Mouse (Mus musculus): ENCODE measurements around the gene B4galt5. TPM values are rescaled to one million over a fixed set of nuclear protein-coding genes. Genes with fewer than 3 reads are reported as not detected.

B4galt5 gene
- polyA plus RNA-seq, 1 experiment from 2014 or later, result 58.7 TPM

GRCm38 (mm10) chr2:167261106-167261505 lies 87.9 kb downstream of the B4galt5 start:
- ATAC-seq (no peak), DNase-seq (ENCODE audit: low read depth, low spot score) (no peak)
- in situ Hi-C loops (cut with MboI; ENCODE audit: low pct_unique_long_range_greater_than_20kb), result no loop called here
- CTCF ChIA-PET, result interaction anchor here (2.2 to 5.1 kb wide), 2 partner anchors 18 to 39 kb away, joined by 9 to 23 read pairs; no protein-coding TSS in a partner anchor
- POLR2A ChIA-PET, result no interaction called here
- TF ChIP-seq CTCF (IDR thresholded peaks at IDR 0.05), result no peak
- H3K27me3 ChIP-seq, result no peaks in the 10 kb centered on the region

- POLR2A ChIA-PET, result no interaction called here
These were observed 91.2 kb downstream of the B4galt5 start for GRCm38 (mm10) chr2:167257790-167258189.

GRCm38 (mm10) chr2:167254808-167255207 lies 94.2 kb downstream of the B4galt5 start:
- in situ Hi-C loops (cut with MboI; ENCODE audit: low pct_unique_long_range_greater_than_20kb), result no loop called here
- TF ChIP-seq CTCF (IDR thresholded peaks at IDR 0.05), result no peak
- no peak for ATAC-seq
- ChIA-PET POLR2A (no interaction called here), CTCF (no interaction called here)
- DNase-seq (ENCODE audit: low read depth, low spot score), result no peak
- H3K27me3 ChIP-seq, result no peaks in the 10 kb centered on the region

More at GRCm38 (mm10) chr2:167257790-167258189, 91.2 kb downstream of the B4galt5 start:
- in situ Hi-C loops (cut with MboI; ENCODE audit: low pct_unique_long_range_greater_than_20kb), result no loop called here
- H3K27me3 ChIP-seq, result no peaks in the 10 kb centered on the region
- ATAC-seq (no peak), DNase-seq (ENCODE audit: low read depth, low spot score) (no peak)
- CTCF ChIA-PET, result interaction anchor here (1.0 kb wide), 1 partner anchor 10 kb away, joined by 3 read pairs; no protein-coding TSS in a partner anchor
- no peak for TF ChIP-seq CTCF (IDR thresholded peaks at IDR 0.05)

- DNase-seq (ENCODE audit: low read depth, low spot score) (no peak), ATAC-seq (no peak)
- TF ChIP-seq CTCF (IDR thresholded peaks at IDR 0.05), result no peak
- in situ Hi-C loops (cut with MboI; ENCODE audit: low pct_unique_long_range_greater_than_20kb), result no loop called here
- CTCF ChIA-PET, result no interaction called here
- POLR2A ChIA-PET, result no interaction called here
- no peaks in the 10 kb centered on the region for H3K27me3 ChIP-seq
These were observed 94.8 kb downstream of the B4galt5 start for GRCm38 (mm10) chr2:167254185-167254584.

- no peak for TF ChIP-seq CTCF (IDR thresholded peaks at IDR 0.05)
- POLR2A ChIA-PET, result no interaction called here
- H3K27me3 ChIP-seq, result no peaks in the 10 kb centered on the region
- no peak for ATAC-seq
- CTCF ChIA-PET, result no interaction called here
- DNase-seq (ENCODE audit: low read depth, low spot score), result no peak
- in situ Hi-C loops (cut with MboI; ENCODE audit: low pct_unique_long_range_greater_than_20kb), result no loop called here
These were observed 95.5 kb downstream of the B4galt5 start for GRCm38 (mm10) chr2:167253476-167253875.

- ATAC-seq, result no peak
- TF ChIP-seq CTCF (IDR thresholded peaks at IDR 0.05), result no peak
- DNase-seq (ENCODE audit: low read depth, low spot score), result no peak
- CTCF ChIA-PET, result no interaction called here
- in situ Hi-C loops (cut with MboI; ENCODE audit: low pct_unique_long_range_greater_than_20kb), result no loop called here
- no peaks in the 10 kb centered on the region for H3K27me3 ChIP-seq
- POLR2A ChIA-PET, result no interaction called here
These were observed 96.8 kb downstream of the B4galt5 start for GRCm38 (mm10) chr2:167252057-167252687.

GRCm38 (mm10) chr2:167250736-167251337 lies 98.1 kb downstream of the B4galt5 start:
- no peak for TF ChIP-seq CTCF (IDR thresholded peaks at IDR 0.05)
- ChIA-PET CTCF (no interaction called here), POLR2A (no interaction called here)
- DNase-seq (ENCODE audit: low read depth, low spot score), result no peak
- no peaks in the 10 kb centered on the region for H3K27me3 ChIP-seq
- ATAC-seq, result no peak
- in situ Hi-C loops (cut with MboI; ENCODE audit: low pct_unique_long_range_greater_than_20kb), result no loop called here

GRCm38 (mm10) chr2:167250003-167250735 lies 98.8 kb downstream of the B4galt5 start:
- no peak for ATAC-seq
- no peaks in the 10 kb centered on the region for H3K27me3 ChIP-seq
- CTCF ChIA-PET, result no interaction called here

GRCm38 (mm10) chr2:167249591-167249990 lies 99.4 kb downstream of the B4galt5 start:
- no peak for ATAC-seq
- POLR2A ChIA-PET, result no interaction called here
- DNase-seq (ENCODE audit: low read depth, low spot score), result no peak
- in situ Hi-C loops (cut with MboI; ENCODE audit: low pct_unique_long_range_greater_than_20kb), result no loop called here
- TF ChIP-seq CTCF (IDR thresholded peaks at IDR 0.05), result no peak
- CTCF ChIA-PET, result no interaction called here
- H3K27me3 ChIP-seq, result no peaks in the 10 kb centered on the region

More at GRCm38 (mm10) chr2:167250003-167250735, 98.8 kb downstream of the B4galt5 start:
- in situ Hi-C loops (cut with MboI; ENCODE audit: low pct_unique_long_range_greater_than_20kb), result no loop called here
- no peak for DNase-seq (ENCODE audit: low read depth, low spot score)
- POLR2A ChIA-PET, result no interaction called here
- TF ChIP-seq CTCF (IDR thresholded peaks at IDR 0.05), result no peak

Other genes with a start within 250 kb of the B4galt5 start
- gene Kcnb1, start 159.0 kb downstream of the B4galt5 start, polyA plus RNA-seq (2021), result 1.5 TPM
- gene Ptgis, start 108.6 kb downstream of the B4galt5 start, polyA plus RNA-seq (2021), result 0.13 TPM
- 23.6 TPM for gene Slc9a8, start 72.5 kb upstream of the B4galt5 start, polyA plus RNA-seq (2021)
- gene Rnf114, start 143.5 kb upstream of the B4galt5 start, polyA plus RNA-seq (2021), result 69.4 TPM
- 23.7 TPM for gene Spata2, start 143.7 kb upstream of the B4galt5 start, polyA plus RNA-seq (2021)
- 0.10 TPM for gene Snai1, start 189.0 kb upstream of the B4galt5 start, polyA plus RNA-seq (2021)